Mouse (Mus musculus): ENCODE measurements around the gene Gm28230.

- no peak for TF ChIP-seq CTCF (IDR thresholded peaks at IDR 0.05; ENCODE audit: low read depth)
- no peak for TF ChIP-seq EP300 (IDR thresholded peaks at IDR 0.05; ENCODE audit: low read depth)
Observed at GRCm38 (mm10) chr2:74733317-74733661, 6.8 kb downstream of the Gm28230 start.
